Mouse (Mus musculus) thymus, postnatal 14 days (tissue): ENCODE results near the gene Olfr715b.
"Not testable (repeated sequence)": the region's sequence is repeated elsewhere in the genome, so short reads cannot be mapped to it uniquely, and the experiment has no call there.

Experiments used
- DNase-seq: peaks from one replicate; pipeline ENCODE4 v3.0.0; 2021

The Olfr715b gene

DNA sequence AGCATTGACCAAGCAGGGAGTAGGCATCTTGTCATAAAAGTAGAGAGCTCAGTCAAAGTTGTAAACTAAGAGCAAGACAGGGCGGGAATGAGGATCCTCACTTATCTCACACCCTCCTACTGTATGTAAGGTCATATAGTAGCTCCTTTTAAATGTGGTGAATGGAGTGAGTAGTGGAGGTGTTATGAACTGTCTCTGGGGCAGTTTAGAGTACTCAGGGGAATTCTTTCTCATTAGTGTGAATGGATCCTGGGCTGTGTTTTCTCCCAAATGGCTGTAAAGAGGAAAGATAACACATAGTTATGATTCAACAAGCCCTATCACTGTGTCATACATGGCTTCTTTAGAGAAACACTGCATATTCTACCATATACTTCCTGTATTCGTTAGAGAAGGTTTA, at the start of gene Olfr715b:
TSS of gene Olfr715b (minus strand) at position 101 of the 400 bp plus-strand sequence.
- DNase-seq: not testable (repeated sequence)

- DNase-seq: not testable (repeated sequence)
Observed at GRCm38 (mm10) chr7:107138027-107138426, 27.9 kb upstream of the Olfr715b start, which contains the start of gene Olfr716. TSS of gene Olfr716 (plus strand) at chr7:107138327.

DNA sequence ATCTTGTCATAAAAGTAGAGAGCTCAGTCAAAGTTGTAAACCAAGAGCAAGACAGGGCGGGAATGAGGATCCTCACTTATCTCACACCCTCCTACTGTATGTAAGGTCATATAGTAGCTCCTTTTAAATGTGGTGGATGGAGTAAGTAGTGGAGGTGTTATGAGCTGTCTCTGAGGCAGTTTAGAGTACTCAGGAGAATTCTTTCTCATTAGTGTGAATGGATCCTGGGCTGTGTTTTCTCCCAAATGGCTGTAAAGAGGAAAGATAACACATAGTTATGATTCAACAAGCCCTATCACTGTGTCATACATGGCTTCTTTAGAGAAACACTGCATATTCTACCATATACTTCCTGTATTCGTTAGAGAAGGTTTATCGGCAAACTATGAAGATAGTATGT, 20.8 kb upstream of the Olfr715b start, which contains the start of gene Olfr715:
TSS of gene Olfr715 (minus strand) at position 101 of the 400 bp plus-strand sequence.
- DNase-seq: not testable (repeated sequence)

DNA sequence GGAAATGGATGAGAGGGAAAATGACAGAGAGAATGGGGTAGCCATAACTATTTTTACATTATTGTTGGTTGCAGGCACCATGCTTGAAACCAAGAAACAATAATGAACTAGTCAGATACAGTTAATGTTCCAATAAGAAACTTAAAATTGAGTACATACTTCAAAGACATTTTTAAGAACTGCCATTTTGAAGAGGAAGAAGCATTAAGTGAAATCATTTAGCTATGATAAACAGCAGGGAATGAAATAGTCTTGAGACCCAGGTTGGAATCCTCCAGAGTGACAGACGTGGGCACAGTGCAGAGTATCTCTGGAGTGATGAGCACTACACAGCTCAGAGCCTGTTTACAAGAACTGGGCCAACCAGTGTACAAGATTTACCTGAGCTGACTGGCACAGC, 17.2 kb downstream of the Olfr715b start, which contains the start of gene Olfr17:
TSS of gene Olfr17 (plus strand) at position 301 of the 400 bp plus-strand sequence.
- DNase-seq: no peak

DNA sequence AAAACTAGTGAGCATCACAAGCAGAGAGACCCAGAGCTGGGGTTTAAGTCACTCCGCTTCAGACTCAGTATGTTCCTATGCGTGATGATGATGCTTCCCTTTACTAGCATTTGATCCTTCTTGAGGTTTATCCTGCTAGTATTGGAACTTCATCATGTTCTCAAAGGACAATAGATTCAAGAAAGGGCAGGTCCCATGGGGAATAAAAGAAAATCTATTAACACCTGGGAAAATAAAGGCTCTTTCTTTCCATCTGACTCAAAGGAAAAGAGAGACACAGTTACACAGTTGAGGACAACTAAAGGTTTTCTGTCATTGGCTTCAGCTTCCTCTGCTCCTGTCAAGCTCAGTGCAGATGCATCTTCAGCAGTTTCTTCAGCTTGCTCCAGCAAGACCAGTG, 39.5 kb downstream of the Olfr715b start, which contains the start of gene Olfr714:
TSS of gene Olfr714 (plus strand) at position 301 of the 400 bp plus-strand sequence.
- no peak for DNase-seq
